Mouse (Mus musculus) cortical plate, adult 2 months (tissue): Measurements from ENCODE around the gene Rhoh. TPM values are rescaled to one million over a fixed set of nuclear protein-coding genes. Genes with fewer than 3 reads are reported as not detected.

Experiments used
- H3K27ac ChIP-seq: fragments of 200-500 bp; 2 replicates; pipeline ENCODE4 v1.5.1; 2012; ENCODE audit warnings: low read length, control low read depth, inconsistent platforms; ENCODE audit not compliant: insufficient read depth
- H3K4me1 ChIP-seq: fragments of 200-500 bp; 2 replicates; pipeline ENCODE4 v1.6.1; 2011; ENCODE audit warnings: low read length; ENCODE audit not compliant: control insufficient read depth, insufficient read depth
- H3K4me3 ChIP-seq: fragments of 200-500 bp; 2 replicates; pipeline ENCODE4 v1.5.1; 2011; ENCODE audit warnings: mild to moderate bottlenecking, low read length, control low read depth; ENCODE audit not compliant: insufficient read depth
- CTCF ChIP-seq: fragments of 200-500 bp; IDR thresholded peaks from 2 replicates; pipeline ENCODE4 v1.5.1; 2011; ENCODE audit warnings: mild to moderate bottlenecking, control low read depth, low read length; ENCODE audit not compliant: insufficient read depth; ENCODE audit errors: extremely low read depth
- POLR2A ChIP-seq: fragments of 200-500 bp; IDR thresholded peaks from 2 replicates; pipeline ENCODE4 v1.6.1; 2011; ENCODE audit warnings: mild to moderate bottlenecking, low read length, control low read depth; ENCODE audit not compliant: insufficient read depth; ENCODE audit errors: extremely low read depth
- polyA plus RNA-seq: library from polyadenylated mRNA; depleted of rRNA; stranded (reverse); fragments of >200 nt; gene quantifications from 2 replicates; pipeline ENCODE4 v1.2.3, GENCODE M21; 2012; rRNA removed

Rhoh gene
- 0.96 and 1.2 TPM in 2 replicates for polyA plus RNA-seq

- no peak within 1 kb of the TSS for H3K27ac ChIP-seq
- H3K4me3 ChIP-seq: no peak within 1 kb of the TSS
- no peaks in the 10 kb centered on the region for H3K4me1 ChIP-seq
- TF ChIP-seq POLR2A (no peak), CTCF (no peak)
These were observed at the start of gene Rhoh for GRCm38 (mm10) chr5:65861154-65861944. Rhoh (plus strand) TSS chr5:65861213.

DNA sequence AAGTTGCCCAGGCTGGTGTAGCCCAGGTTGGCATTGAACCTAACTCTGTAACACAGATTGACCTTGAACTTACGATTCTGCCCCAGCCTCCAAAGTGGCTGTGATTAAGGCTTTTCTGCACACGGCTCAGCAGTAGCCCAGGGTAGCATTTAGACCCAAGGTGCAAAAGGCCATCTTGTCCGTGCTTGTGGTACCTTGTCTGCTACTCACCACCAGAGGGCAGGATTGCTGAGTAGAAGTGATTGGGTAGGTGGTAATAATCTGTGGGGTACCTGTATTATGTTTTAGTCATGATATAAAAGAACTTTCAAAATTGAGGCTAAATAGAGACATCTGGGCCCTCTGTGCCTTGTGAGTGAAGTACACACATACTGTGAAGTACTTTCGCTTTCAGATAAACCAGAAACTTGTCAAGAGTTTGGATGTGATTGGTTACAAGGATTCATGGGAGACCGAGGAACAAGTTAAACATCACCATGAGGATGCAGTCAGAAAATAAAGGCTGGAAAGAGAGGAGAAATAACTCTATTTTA is 37.3 kb upstream of the Rhoh start:
- Histone ChIP-seq H3K27ac (no peak overlapping the region), H3K4me3 (no peak overlapping the region), H3K4me1 (no peaks in the 10 kb centered on the region)
- TF ChIP-seq CTCF (peak; percentile 67), POLR2A (no peak)

- no peaks in the 10 kb centered on the region for H3K4me1 ChIP-seq
- no peak overlapping the region for H3K4me3 ChIP-seq
- H3K27ac ChIP-seq: no peak overlapping the region
- TF ChIP-seq POLR2A (no peak), CTCF (no peak)
These were observed 34.5 kb upstream of the Rhoh start for GRCm38 (mm10) chr5:65826476-65826875.

DNA sequence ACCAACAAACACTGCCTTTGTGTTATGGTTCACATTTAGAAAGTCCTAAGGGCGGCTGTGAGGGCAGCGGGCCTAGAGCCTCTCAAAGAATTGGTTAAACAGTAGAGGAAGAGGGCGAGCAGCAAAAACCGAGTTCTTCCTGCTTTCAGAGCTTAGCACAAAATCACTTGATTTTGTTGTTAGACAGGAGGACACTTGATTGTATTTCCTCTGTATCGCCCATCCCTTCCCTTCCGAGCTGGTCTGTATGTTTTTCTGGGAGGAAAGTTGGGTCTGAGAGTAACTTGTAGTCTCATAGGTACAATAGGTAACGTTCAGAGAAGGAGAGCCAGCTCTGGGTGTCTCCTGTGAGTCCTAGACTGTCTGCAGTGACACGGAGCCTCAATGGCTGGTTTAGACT is 33.9 kb upstream of the Rhoh start:
- TF ChIP-seq POLR2A (no peak), CTCF (no peak)
- Histone ChIP-seq H3K27ac (no peak overlapping the region), H3K4me1 (no peaks in the 10 kb centered on the region), H3K4me3 (no peak overlapping the region)

- TF ChIP-seq CTCF (no peak), POLR2A (no peak)
- Histone ChIP-seq H3K27ac (no peak overlapping the region), H3K4me3 (no peak overlapping the region), H3K4me1 (no peaks in the 10 kb centered on the region)
These were observed 32.8 kb upstream of the Rhoh start for GRCm38 (mm10) chr5:65828261-65828660.

DNA sequence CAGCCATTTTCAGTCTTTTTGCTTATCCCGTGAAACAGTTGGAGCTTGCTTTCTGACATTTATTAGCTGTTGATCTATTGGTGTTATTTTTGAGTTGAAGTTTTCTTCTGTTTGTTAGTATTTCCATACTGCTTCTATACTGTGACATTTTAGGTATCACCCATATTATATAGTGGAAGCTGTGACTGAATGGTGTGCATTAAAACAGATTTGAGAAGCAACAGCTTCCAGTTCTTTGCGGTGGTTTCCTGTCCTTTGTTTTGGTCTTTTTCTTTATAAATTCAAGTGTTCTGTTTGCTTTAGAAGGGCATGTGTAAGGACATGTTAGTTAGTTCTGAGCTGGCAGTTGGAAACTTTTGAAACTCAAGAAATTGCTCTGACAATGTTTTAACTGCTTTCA is 32.0 kb upstream of the Rhoh start:
- TF ChIP-seq CTCF (no peak), POLR2A (no peak)
- Histone ChIP-seq H3K27ac (no peak overlapping the region), H3K4me1 (no peaks in the 10 kb centered on the region), H3K4me3 (no peak overlapping the region)

GRCm38 (mm10) chr5:65831917-65832618 is 28.9 kb upstream of the Rhoh start:
- H3K4me3 ChIP-seq: no peak overlapping the region
- H3K27ac ChIP-seq: no peak overlapping the region
- no peaks in the 10 kb centered on the region for H3K4me1 ChIP-seq
- TF ChIP-seq CTCF (no peak), POLR2A (no peak)

DNA sequence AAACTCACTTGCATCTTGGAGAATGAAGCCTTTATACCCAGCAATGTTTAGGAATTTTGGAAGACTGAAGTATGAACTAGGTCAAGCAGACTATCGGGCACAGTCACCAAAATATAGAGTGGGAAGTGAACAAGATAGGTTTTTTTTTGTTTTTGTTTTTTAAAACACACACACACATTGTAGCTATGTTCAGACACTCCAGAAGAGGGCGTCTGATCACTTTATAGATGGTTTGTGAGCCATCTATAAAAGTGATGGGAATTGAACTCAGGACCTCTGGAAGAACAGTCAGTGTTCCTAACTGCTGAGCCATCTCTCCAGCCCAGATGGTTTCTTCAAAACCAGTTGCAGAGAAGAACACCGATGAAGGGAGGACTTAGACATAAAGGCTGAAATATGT is 27.9 kb upstream of the Rhoh start:
- no peaks in the 10 kb centered on the region for H3K4me1 ChIP-seq
- no peak for TF ChIP-seq POLR2A
- TF ChIP-seq CTCF: no peak
- H3K27ac ChIP-seq: no peak overlapping the region
- H3K4me3 ChIP-seq: no peak overlapping the region

DNA sequence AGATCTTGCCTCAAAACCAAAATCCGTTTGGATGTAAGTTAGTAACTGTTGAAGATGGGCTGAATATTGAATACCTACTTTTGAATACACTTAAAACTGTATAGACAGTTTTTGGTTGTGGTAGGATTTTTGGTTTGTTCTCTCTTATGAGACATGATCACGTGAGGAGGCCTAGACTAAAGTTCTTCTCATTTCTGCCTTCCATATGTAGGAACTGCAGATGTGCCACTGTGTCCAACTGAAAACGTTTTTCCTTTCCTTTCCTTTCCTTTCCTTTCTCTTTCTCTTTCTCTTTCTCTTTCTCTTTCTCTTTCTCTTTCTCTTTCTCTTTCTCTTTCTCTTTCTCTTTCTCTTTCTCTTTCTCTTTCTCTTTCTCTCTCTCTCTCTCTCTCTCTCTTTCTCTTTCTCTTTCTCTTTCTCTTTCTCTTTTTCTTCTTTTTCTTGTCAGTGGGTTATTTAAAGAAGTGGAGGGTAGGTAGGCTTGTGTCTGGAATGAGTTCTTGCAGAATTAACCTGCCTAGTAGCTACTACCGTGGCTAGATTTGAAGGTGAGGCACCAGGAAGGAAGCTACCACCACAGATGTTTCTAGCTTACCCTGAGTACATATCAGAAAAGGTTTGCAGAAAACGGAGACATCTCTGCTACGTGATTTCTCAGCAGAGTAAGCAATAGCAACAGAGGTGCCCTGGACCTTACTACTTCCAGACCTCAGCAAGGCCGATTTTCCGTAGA is 27.1 kb upstream of the Rhoh start:
- H3K4me3 ChIP-seq: no peak overlapping the region
- no peaks in the 10 kb centered on the region for H3K4me1 ChIP-seq
- TF ChIP-seq CTCF (no peak), POLR2A (no peak)
- no peak overlapping the region for H3K27ac ChIP-seq
